Mouse (Mus musculus): Measurements from ENCODE around the gene Tfeb.

GRCm38 (mm10) chr17:47784411-47784810 is 47.6 kb downstream of the Tfeb start:
- TF ChIP-seq CTCF (conservative IDR thresholded peaks at IDR 0.05; ENCODE audit: low read length) = no peak
- no peak for TF ChIP-seq NANOG (IDR thresholded peaks at IDR 0.05; ENCODE audit: borderline replicate concordance, low read length)
- TF ChIP-seq POU5F1 (IDR thresholded peaks at IDR 0.05; ENCODE audit: borderline replicate concordance, low read length) = no peak
